Mouse (Mus musculus) thymus, adult 2 months (tissue): ENCODE data around the gene Tmem161a. TPM values are rescaled to one million over a fixed set of nuclear protein-coding genes. Genes with fewer than 3 reads are reported as not detected.

Experiments
- DNase-seq: peaks from one replicate; pipeline ENCODE4 v3.0.0; 2021
- H3K27ac ChIP-seq: fragments of 200-500 bp; 2 replicates; pipeline ENCODE4 v1.5.1; 2012; ENCODE audit warnings: low read length, control low read depth; ENCODE audit not compliant: control insufficient read depth, insufficient read depth
- H3K27me3 ChIP-seq: fragments of 200-500 bp; 2 replicates; pipeline ENCODE4 v1.6.1; 2012; ENCODE audit warnings: mild to moderate bottlenecking, low read length, moderate library complexity, mixed read lengths; ENCODE audit not compliant: control insufficient read depth, insufficient read depth
- H3K36me3 ChIP-seq: fragments of 200-500 bp; 2 replicates; pipeline ENCODE4 v1.6.1; 2012; ENCODE audit warnings: mild to moderate bottlenecking, low read length, moderate library complexity; ENCODE audit not compliant: control insufficient read depth, insufficient read depth
- H3K4me1 ChIP-seq: fragments of 200-500 bp; replicated peaks from 2 replicates; pipeline ENCODE4 v1.6.1; 2012; ENCODE audit warnings: low read length; ENCODE audit not compliant: control insufficient read depth, insufficient read depth
- H3K4me3 ChIP-seq: fragments of 200-500 bp; 2 replicates; pipeline ENCODE4 v1.5.1; 2012; ENCODE audit warnings: mild to moderate bottlenecking, low read length, control low read depth, moderate library complexity; ENCODE audit not compliant: control insufficient read depth, insufficient read depth
- CTCF ChIP-seq: fragments of 200-500 bp; IDR thresholded peaks from 2 replicates; pipeline ENCODE4 v1.5.1; 2012; ENCODE audit warnings: mild to moderate bottlenecking, control low read depth, low read length, moderate library complexity, borderline replicate concordance; ENCODE audit not compliant: control insufficient read depth, poor library complexity, insufficient read depth; ENCODE audit errors: extremely low read depth
- POLR2A ChIP-seq: fragments of 200-500 bp; IDR thresholded peaks from 2 replicates; pipeline ENCODE4 v1.6.1; 2012; ENCODE audit warnings: mild to moderate bottlenecking, low read length, control low read depth, moderate library complexity; ENCODE audit not compliant: control insufficient read depth, poor library complexity, insufficient read depth; ENCODE audit errors: extremely low read depth
- WGBS: fragments of 180-500 bp; shearing (Covaris S2); methylation state at CpG from one replicate; pipeline ENCODE4 v1.1.7; 2018; 5-methylcytosine and 5-hydroxymethylcytosine counted together
- polyA plus RNA-seq: library from polyadenylated mRNA; depleted of rRNA; stranded (reverse); fragments of >200 nt; gene quantifications from 2 replicates; pipeline ENCODE4 v1.2.3, GENCODE M21; 2012; rRNA removed

Tmem161a gene
- polyA plus RNA-seq, 1 experiment: 156 TPM

- WGBS: 98% methylated on average over 12 of the region's 12 CpGs
- Histone ChIP-seq H3K27ac (no peak overlapping the region), H3K36me3 (no peaks in the 10 kb centered on the region), H3K4me1 (no peaks in the 10 kb centered on the region), H3K4me3 (no peak overlapping the region), H3K27me3 (no peaks in the 10 kb centered on the region)
- TF ChIP-seq CTCF (no peak), POLR2A (no peak)
- DNase-seq: no peak
Observed at GRCm38 (mm10) chr8:70222041-70222440, 49.9 kb downstream of the Tmem161a start.

- DNase-seq: no peak
- no peak overlapping the region for H3K4me3 ChIP-seq
- H3K27ac ChIP-seq: no peak overlapping the region
- H3K4me1 ChIP-seq: no peaks in the 10 kb centered on the region
- no peaks in the 10 kb centered on the region for H3K36me3 ChIP-seq
- TF ChIP-seq CTCF (peak; percentile 45; the same call in 1 of the 2 replicates), POLR2A (no peak)
- WGBS: 76% methylated on average over 6 of the region's 6 CpGs
- no peaks in the 10 kb centered on the region for H3K27me3 ChIP-seq
Observed at GRCm38 (mm10) chr8:70223341-70223740, 51.2 kb downstream of the Tmem161a start.

- H3K4me1 ChIP-seq: no peaks in the 10 kb centered on the region
- H3K36me3 ChIP-seq: no peaks in the 10 kb centered on the region
- H3K27me3 ChIP-seq: no peaks in the 10 kb centered on the region
- H3K4me3 ChIP-seq: no peak overlapping the region
- no peak overlapping the region for H3K27ac ChIP-seq
- 89% methylated on average over 4 of the region's 4 CpGs for WGBS
- TF ChIP-seq POLR2A (no peak), CTCF (no peak)
- DNase-seq: no peak
Observed at GRCm38 (mm10) chr8:70227997-70228396, 55.8 kb downstream of the Tmem161a start.

- WGBS: 97% methylated on average over 9 of the region's 9 CpGs
- Histone ChIP-seq H3K27me3 (no peaks in the 10 kb centered on the region), H3K4me3 (no peak overlapping the region), H3K36me3 (no peaks in the 10 kb centered on the region), H3K27ac (no peak overlapping the region), H3K4me1 (peaks cover 5% of the 10 kb centered on the region)
- DNase-seq: no peak
- TF ChIP-seq POLR2A (no peak), CTCF (no peak)
Observed at GRCm38 (mm10) chr8:70230837-70231236, 58.7 kb downstream of the Tmem161a start.

Other genes with a start within 250 kb of the Tmem161a start
- 84.5 and 116 TPM in 2 replicates for gene Gatad2a, start 176.0 kb upstream of the Tmem161a start, polyA plus RNA-seq
- gene Mau2, start 129.6 kb upstream of the Tmem161a start, polyA plus RNA-seq: 186 and 190 TPM in 2 replicates
- gene Sugp1, start 129.5 kb upstream of the Tmem161a start, polyA plus RNA-seq: 17.8 and 18.1 TPM in 2 replicates
- gene Tm6sf2, start 99.4 kb upstream of the Tmem161a start, polyA plus RNA-seq: 5.1 and 5.9 TPM in 2 replicates
- gene Hapln4, start 88.9 kb upstream of the Tmem161a start, polyA plus RNA-seq: 0.11 and 0.15 TPM in 2 replicates
- 0.05 and 0.08 TPM in 2 replicates for gene Ncan, start 51.5 kb upstream of the Tmem161a start, polyA plus RNA-seq
- gene Nr2c2ap, start 41.0 kb upstream of the Tmem161a start, polyA plus RNA-seq: 20.7 and 26.9 TPM in 2 replicates
- 49.7 and 58.2 TPM in 2 replicates for gene Rfxank, start 33.2 kb upstream of the Tmem161a start, polyA plus RNA-seq
- 174 and 178 TPM in 2 replicates for gene Borcs8, start 32.9 kb upstream of the Tmem161a start, polyA plus RNA-seq
- gene Mef2b, start 32.6 kb upstream of the Tmem161a start, polyA plus RNA-seq: 3.5 and 3.6 TPM in 2 replicates
- 59.1 and 66.6 TPM in 2 replicates for gene Slc25a42, start 39.9 kb downstream of the Tmem161a start, polyA plus RNA-seq
- gene Sugp2, start 61.9 kb downstream of the Tmem161a start, polyA plus RNA-seq: 98.2 and 103 TPM in 2 replicates
- gene Armc6, start 62.1 kb downstream of the Tmem161a start, polyA plus RNA-seq: 24.3 and 25.4 TPM in 2 replicates
- 60.6 and 67.6 TPM in 2 replicates for gene Homer3, start 110.5 kb downstream of the Tmem161a start, polyA plus RNA-seq
- 72.1 and 75.4 TPM in 2 replicates for gene Ddx49, start 130.1 kb downstream of the Tmem161a start, polyA plus RNA-seq
- gene Cope, start 130.2 kb downstream of the Tmem161a start, polyA plus RNA-seq: 397 and 454 TPM in 2 replicates
- gene Cers1, start 143.4 kb downstream of the Tmem161a start, polyA plus RNA-seq: 0.13 and 0.61 TPM in 2 replicates
- gene Gdf1, start 157.5 kb downstream of the Tmem161a start, polyA plus RNA-seq: 0.13 and 0.23 TPM in 2 replicates
- gene Upf1, start 180.9 kb downstream of the Tmem161a start, polyA plus RNA-seq: 76.0 and 104 TPM in 2 replicates
- 4.1 and 4.7 TPM in 2 replicates for gene Comp, start 201.2 kb downstream of the Tmem161a start, polyA plus RNA-seq